Mouse (Mus musculus): ENCODE measurements at regions not wholly inside any gene's neighbourhood (a gene's known extent, or its start where the extent isn't known, plus 50 kb on each side); places are given as distances from the start of the nearest gene placed in this dataset.

DNA sequence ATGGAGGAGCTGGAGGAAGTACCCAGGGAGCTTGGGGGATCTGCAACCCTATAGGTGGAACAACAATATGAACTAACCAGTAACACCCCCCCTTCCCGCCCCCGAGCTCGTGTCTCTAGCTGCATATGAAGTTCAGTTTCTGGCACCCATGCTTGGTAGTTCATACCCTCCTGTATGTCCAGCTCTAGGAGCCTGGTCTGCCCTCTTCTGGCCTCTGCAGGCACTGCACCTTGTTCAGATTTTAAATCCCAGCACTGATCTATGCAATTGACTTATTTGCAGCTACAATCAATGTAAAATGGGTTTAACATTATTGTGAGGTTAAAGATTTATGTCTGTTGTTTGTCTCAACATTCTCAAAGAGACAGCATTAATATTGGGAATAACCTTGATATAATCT lies 73.1 kb upstream of the Mindy3 start:
- DNase-seq (ENCODE audit: low read depth in 3 of 3, low spot score in 3 of 3) (no peak), ATAC-seq (ENCODE audit: insufficient read depth) (no peak)
- Histone ChIP-seq H3K36me3 (replicated peaks; ENCODE audit: control insufficient read depth, insufficient read depth, low read depth) (no peaks in the 10 kb centered on the region), H3K27me3 (ENCODE audit: control insufficient read depth, insufficient read depth, low read length) (no peaks in the 10 kb centered on the region), H3K9ac (replicated peaks) (no peak overlapping the region), H3K4me2 (ENCODE audit: low read depth) (no peak overlapping the region), H3K4me1 (replicated peaks; ENCODE audit: control insufficient read depth in 2 of 2, insufficient read depth in 2 of 2, low read length in 1 of 2) (no peaks in the 10 kb centered on the region), H3K27ac (no peak overlapping the region), H3K4me3 (ENCODE audit: insufficient read depth in 1 of 2, low read depth in 2 of 2, low read length in 2 of 2) (no peak overlapping the region), H3K9me3 (ENCODE audit: control insufficient read depth, low read length) (no peaks in the 10 kb centered on the region)
- WGBS (ENCODE audit: insufficient replicate concordance): 48% methylated on average over 3 of the region's 3 CpGs
- TF ChIP-seq CTCF (IDR thresholded peaks at IDR 0.05; ENCODE audit: low read depth): peak; percentile 53
- TF ChIP-seq EP300 (IDR thresholded peaks at IDR 0.05; ENCODE audit: low read depth): no peak

- H3K27ac ChIP-seq: no peak overlapping the region
- ATAC-seq (ENCODE audit: insufficient read depth) (no peak), DNase-seq (ENCODE audit: low read depth in 3 of 3, low spot score in 3 of 3) (no peak)
- H3K4me3 ChIP-seq (ENCODE audit: insufficient read depth in 1 of 2, low read depth in 2 of 2, low read length in 2 of 2): no peak overlapping the region
- no peak overlapping the region for H3K9ac ChIP-seq (replicated peaks)
- WGBS (ENCODE audit: insufficient replicate concordance): 59% methylated on average over 7 of the region's 7 CpGs
- no peaks in the 10 kb centered on the region for H3K9me3 ChIP-seq (ENCODE audit: control insufficient read depth, low read length)
- no peak overlapping the region for H3K4me2 ChIP-seq (ENCODE audit: low read depth)
- no peaks in the 10 kb centered on the region for H3K36me3 ChIP-seq (replicated peaks; ENCODE audit: control insufficient read depth, insufficient read depth, low read depth)
- no peaks in the 10 kb centered on the region for H3K27me3 ChIP-seq (ENCODE audit: control insufficient read depth, insufficient read depth, low read length)
- TF ChIP-seq EP300 (IDR thresholded peaks at IDR 0.05; ENCODE audit: low read depth): no peak
- TF ChIP-seq CTCF (IDR thresholded peaks at IDR 0.05; ENCODE audit: low read depth): no peak
- no peaks in the 10 kb centered on the region for H3K4me1 ChIP-seq (replicated peaks; ENCODE audit: control insufficient read depth in 2 of 2, insufficient read depth in 2 of 2, low read length in 1 of 2)
Measured at GRCm38 (mm10) chr2:12469440-12470339, 50.4 kb upstream of the Mindy3 start.
